In genomic region chr7:38214473-38215214, GRCm38 (mm10) we compare ENCODE assay signal across 17 mouse cellular contexts. TPM values are rescaled to one million over a fixed set of nuclear protein-coding genes. Genes with fewer than 3 reads are reported as not detected.
DNase-seq lines count a peak whose midpoint lies in the region; ATAC-seq and TF ChIP-seq lines count a peak whose summit lies in the region.
"Had no signal": no experiment of that assay in that cellular context is flagged by ENCODE, and none has a peak within 500 bp of the region (broad histone marks: within the 10 kb centered on the region; RNA-seq: fewer than 3 reads in every experiment).

No protein-coding gene starts in this region.

- H3K4me1 ChIP-seq in heart, postnatal 0 days (ENCODE audit: control insufficient read depth, insufficient read depth): peaks cover 41% of the 10 kb centered on the region
- peaks cover 34% of the 10 kb centered on the region for H3K4me1 ChIP-seq in heart, embryonic 10.5 days
- H3K4me1 ChIP-seq in midbrain, embryonic 11.5 days (ENCODE audit: control insufficient read depth, insufficient read depth, low read length): no peaks in the 10 kb centered on the region
- H3K4me1 ChIP-seq: limb, embryonic 13.5 days; lung, embryonic 15.5 days; midbrain, embryonic 10.5 days had no signal

- no peak for DNase-seq in heart, postnatal 0 days (ENCODE audit: low spot score)
- DNase-seq in heart, embryonic 10.5 days (ENCODE audit: low spot score): no peak
- peak; percentile 30 for DNase-seq in c-Kit-positive CD71-negative TER-119-negative erythroid progenitor cells, embryonic 14.5 days (ENCODE audit: low read depth)
- peak; percentile 75 for DNase-seq in thymus, postnatal 25 days
- DNase-seq in midbrain, embryonic 11.5 days (ENCODE audit: low spot score, missing footprints): no peak
- no peak for DNase-seq in adrenal gland, adult 8-10 months
- no peak for DNase-seq in right cerebral cortex, adult 2 months (ENCODE audit: low spot score in 2 of 2)
- DNase-seq: cerebellum, adult 9-11 months; kidney, adult 18-20 months; spleen, adult 18-20 months had no signal

- no peaks in the 10 kb centered on the region for H3K9me3 ChIP-seq in heart, postnatal 0 days (replicated peaks; ENCODE audit: control insufficient read depth, low read length)
- no peaks in the 10 kb centered on the region for H3K9me3 ChIP-seq in heart, embryonic 10.5 days
- no peaks in the 10 kb centered on the region for H3K9me3 ChIP-seq in midbrain, embryonic 11.5 days (ENCODE audit: control insufficient read depth, low read length)
- H3K9me3 ChIP-seq: heart, embryonic 15.5 days; limb, embryonic 13.5 days; lung, embryonic 15.5 days; midbrain, embryonic 10.5 days had no signal

- no peak overlapping the region for H3K4me2 ChIP-seq in heart, postnatal 0 days (ENCODE audit: low read depth, low read length)
- no peak overlapping the region for H3K4me2 ChIP-seq in myocyte (ENCODE audit: low read depth)
- no peak overlapping the region for H3K4me2 ChIP-seq in midbrain, embryonic 11.5 days
- H3K4me2 ChIP-seq: heart, embryonic 15.5 days; hindbrain, embryonic 14.5 days; limb, embryonic 13.5 days; lung, embryonic 15.5 days had no signal

- peaks cover 13% of the 10 kb centered on the region; the same call in 1 of the 2 replicates for H3K36me3 ChIP-seq in heart, postnatal 0 days (replicated peaks; ENCODE audit: control insufficient read depth, insufficient read depth, low read length)
- no peaks in the 10 kb centered on the region for H3K36me3 ChIP-seq in heart, embryonic 10.5 days
- H3K36me3 ChIP-seq in myocyte (ENCODE audit: control insufficient read depth, insufficient read depth): no peaks in the 10 kb centered on the region
- H3K36me3 ChIP-seq in midbrain, embryonic 11.5 days (ENCODE audit: control insufficient read depth, insufficient read depth, low read length): no peaks in the 10 kb centered on the region
- H3K36me3 ChIP-seq: lung, embryonic 15.5 days; midbrain, embryonic 10.5 days had no signal

- no peaks in the 10 kb centered on the region for H3K79me2 ChIP-seq in myocyte (ENCODE audit: control insufficient read depth, insufficient read depth)

- no peak for ATAC-seq in heart, postnatal 0 days (ENCODE audit: insufficient read depth, low read depth)
- no peak for ATAC-seq in midbrain, embryonic 11.5 days (ENCODE audit: low FRiP score)

- H3K27me3 ChIP-seq in heart, postnatal 0 days (ENCODE audit: control insufficient read depth, insufficient read depth, low read length): no peaks in the 10 kb centered on the region
- H3K27me3 ChIP-seq in heart, embryonic 10.5 days (ENCODE audit: insufficient read depth, poor library complexity, severe bottlenecking): no peaks in the 10 kb centered on the region
- no peaks in the 10 kb centered on the region for H3K27me3 ChIP-seq in myocyte (ENCODE audit: control insufficient read depth, insufficient read depth, insufficient read length)
- no peaks in the 10 kb centered on the region for H3K27me3 ChIP-seq in midbrain, embryonic 11.5 days (ENCODE audit: control insufficient read depth, insufficient read depth, low read length)
- H3K27me3 ChIP-seq: heart, embryonic 15.5 days; limb, embryonic 13.5 days; lung, embryonic 15.5 days had no signal

- H3K9ac ChIP-seq in heart, postnatal 0 days (replicated peaks; ENCODE audit: low read depth, low read length): no peak overlapping the region
- H3K9ac ChIP-seq in midbrain, embryonic 11.5 days (ENCODE audit: low read length): no peak overlapping the region
- H3K9ac ChIP-seq: heart, embryonic 15.5 days; hindbrain, embryonic 14.5 days; limb, embryonic 13.5 days; lung, embryonic 15.5 days had no signal

- 45% methylated on average over 5 of the region's 5 CpGs for WGBS in heart, postnatal 0 days
- WGBS in heart, embryonic 10.5 days: 66% methylated on average over 5 of the region's 5 CpGs
- WGBS in midbrain, embryonic 11.5 days: 76% methylated on average over 5 of the region's 5 CpGs

- TF ChIP-seq EP300 in heart, postnatal 0 days (IDR thresholded peaks at IDR 0.05; ENCODE audit: low read depth): no peak

- TF ChIP-seq CTCF in heart, postnatal 0 days (IDR thresholded peaks at IDR 0.05; ENCODE audit: low read depth): no peak

- no peak overlapping the region for H3K4me3 ChIP-seq in heart, postnatal 0 days (ENCODE audit: low read depth, low read length)
- H3K4me3 ChIP-seq in heart, embryonic 10.5 days: no peak overlapping the region
- H3K4me3 ChIP-seq in myocyte: no peak overlapping the region
- H3K4me3 ChIP-seq in midbrain, embryonic 11.5 days (ENCODE audit: low read depth, low read length): no peak overlapping the region
- H3K4me3 ChIP-seq: erythroblast, embryonic 14.5 days; heart, embryonic 15.5 days; limb, embryonic 13.5 days; lung, embryonic 15.5 days; midbrain, embryonic 10.5 days had no signal

- TF ChIP-seq POLR2A in myocyte (IDR thresholded peaks at IDR 0.05; ENCODE audit: insufficient read length, low read depth): no peak

- no peak overlapping the region for H3ac ChIP-seq in myocyte (ENCODE audit: control insufficient read depth, insufficient read length)

- peak overlapping the region; percentile 25; the same call in 1 of the 2 replicates for H3K27ac ChIP-seq in heart, postnatal 0 days (ENCODE audit: low read depth)
- no peak overlapping the region for H3K27ac ChIP-seq in heart, embryonic 10.5 days
- no peak overlapping the region for H3K27ac ChIP-seq in midbrain, embryonic 11.5 days (ENCODE audit: low read depth, low read length)
- H3K27ac ChIP-seq: heart, embryonic 15.5 days; hindbrain, embryonic 14.5 days; limb, embryonic 13.5 days; lung, embryonic 15.5 days; midbrain, embryonic 10.5 days had no signal

TF ChIP-seq in myocyte, 11 proteins besides CTCF, POLR2A, EP300 and RAD21:
- TF ChIP-seq POLR2AphosphoS2 (IDR thresholded peaks at IDR 0.05; ENCODE audit: insufficient read length, low read depth) (peak; percentile 18), SRF (IDR thresholded peaks at IDR 0.05; ENCODE audit: control insufficient read depth, insufficient read length, low read depth) (no peak), E2F4 (IDR thresholded peaks at IDR 0.05; ENCODE audit: insufficient read depth) (no peak)

RNA-seq across cellular contexts. Expression of gene Plekhf1, which starts 13.2 kb away (rescaled TPM):
- total RNA-seq in heart, postnatal 0 days (2014; rRNA removed; ENCODE audit: low replicate concordance): 6.3 and 17.5 TPM in 2 replicates
- 6.6 and 8.6 TPM in 2 replicates for polyA plus RNA-seq in heart, postnatal 0 days (2015; fragmentation: Nextera tagmentation; extraction: Ambion mirVana)
- polyA plus RNA-seq in heart, embryonic 10.5 days (2016; fragmentation: Nextera tagmentation; extraction: Ambion mirVana): 1.7 and 2.2 TPM in 2 replicates
- polyA plus RNA-seq in myocyte (2012; fragmentation: generic; extraction: Trizol): 3.0 TPM
- 1.4 and 1.5 TPM in 2 replicates for polyA plus RNA-seq in midbrain, embryonic 11.5 days (2014; fragmentation: Nextera tagmentation; extraction: Ambion mirVana)
- 1 to 10 TPM; 1.2 to 1.9 (median 1.7) TPM for total RNA-seq in adrenal gland, adult 8-10 months (2022)

RNA-seq across cellular contexts. Expression of gene 1600014C10Rik, which starts 31.6 kb away (rescaled TPM):
- 15.9 and 17.5 TPM in 2 replicates for total RNA-seq in heart, postnatal 0 days (2014; rRNA removed; ENCODE audit: low replicate concordance)
- 16.5 and 19.1 TPM in 2 replicates for polyA plus RNA-seq in heart, postnatal 0 days (2015; fragmentation: Nextera tagmentation; extraction: Ambion mirVana)
- polyA plus RNA-seq in heart, embryonic 10.5 days (2016; fragmentation: Nextera tagmentation; extraction: Ambion mirVana): 14.4 and 14.8 TPM in 2 replicates
- 5.1 TPM for polyA plus RNA-seq in myocyte (2012; fragmentation: generic; extraction: Trizol)
- polyA plus RNA-seq in midbrain, embryonic 11.5 days (2014; fragmentation: Nextera tagmentation; extraction: Ambion mirVana): 17.0 and 17.2 TPM in 2 replicates
- 10 to 100 TPM; 33.8 to 64.0 (median 45.6) TPM for total RNA-seq in adrenal gland, adult 8-10 months (2022)
- polyA plus RNA-seq: erythroblast, embryonic 14.5 days had no signal

RNA-seq across cellular contexts. Expression of gene Pop4, which starts 56.6 kb away (rescaled TPM):
- 27.7 and 29.2 TPM in 2 replicates for total RNA-seq in heart, postnatal 0 days (2014; rRNA removed; ENCODE audit: low replicate concordance)
- 26.3 TPM in 2 replicates for polyA plus RNA-seq in heart, postnatal 0 days (2015; fragmentation: Nextera tagmentation; extraction: Ambion mirVana)
- polyA plus RNA-seq in heart, embryonic 10.5 days (2016; fragmentation: Nextera tagmentation; extraction: Ambion mirVana): 46.0 and 61.7 TPM in 2 replicates
- polyA plus RNA-seq in myocyte (2012; fragmentation: generic; extraction: Trizol): 10.0 TPM
- polyA plus RNA-seq in midbrain, embryonic 11.5 days (2014; fragmentation: Nextera tagmentation; extraction: Ambion mirVana): 115 and 119 TPM in 2 replicates
- total RNA-seq in adrenal gland, adult 8-10 months (2022): 10 to 100 TPM; 48.6 to 85.5 (median 68.1) TPM

Comparison
In these comparisons a context has a peak if more than half of its experiments do, and no peak if none do; other contexts are left out.
1. DNase-seq: peak in c-Kit-positive CD71-negative TER-119-negative erythroid progenitor cells, embryonic 14.5 days (single experiment) and thymus, postnatal 25 days (single experiment); none in heart, postnatal 0 days (single experiment), heart, embryonic 10.5 days (single experiment), midbrain, embryonic 11.5 days (single experiment), adrenal gland, adult 8-10 months (single experiment) and right cerebral cortex, adult 2 months (0 of 2).